Mouse (Mus musculus) limb, embryonic 14.5 days (tissue): ENCODE results near the gene Rdh9. TPM values are rescaled to one million over a fixed set of nuclear protein-coding genes. Genes with fewer than 3 reads are reported as not detected.

Source experiments
- ATAC-seq: fragments of 200-750 bp; cut with Nextera tagmentation; 2 replicates; pipeline ENCODE4 v1.8.0; 2017; ENCODE audit warnings: low read depth, moderate number of reproducible peaks, moderate TSS enrichment; ENCODE audit not compliant: low FRiP score
- DNase-seq: peaks from one replicate; pipeline ENCODE4 v3.0.0-alpha.2; 2015; ENCODE audit warnings: low spot score
- H3K27ac ChIP-seq: fragments of 300-500 bp; sonication (generic); replicated peaks from 2 replicates; pipeline ENCODE4 v1.5.1; 2014; ENCODE audit warnings: low read depth, mild to moderate bottlenecking, low read length, moderate library complexity, mixed read lengths
- H3K27me3 ChIP-seq: fragments of 300-500 bp; sonication (generic); 2 replicates; pipeline ENCODE4 v1.6.1; 2014; ENCODE audit warnings: low read length, mixed read lengths; ENCODE audit not compliant: control insufficient read depth, insufficient read depth
- H3K36me3 ChIP-seq: fragments of 300-500 bp; sonication (generic); 2 replicates; pipeline ENCODE4 v1.6.1; 2014; ENCODE audit warnings: mild to moderate bottlenecking, low read length, moderate library complexity, mixed read lengths; ENCODE audit not compliant: control insufficient read depth, insufficient read depth
- H3K4me1 ChIP-seq: fragments of 300-500 bp; sonication (generic); 2 replicates; pipeline ENCODE4 v1.6.1; 2014; ENCODE audit warnings: antibody characterized with exemption, low read length, mixed read lengths; ENCODE audit not compliant: control insufficient read depth, insufficient read depth
- H3K4me2 ChIP-seq: fragments of 300-500 bp; sonication (generic); replicated peaks from 2 replicates; pipeline ENCODE4 v1.6.1; 2014; ENCODE audit warnings: low read depth, mild to moderate bottlenecking, low read length, moderate library complexity; ENCODE audit not compliant: severe bottlenecking
- H3K4me3 ChIP-seq: fragments of 300-500 bp; sonication (generic); replicated peaks from 2 replicates; pipeline ENCODE4 v1.5.1; 2014; ENCODE audit warnings: low read length
- H3K9ac ChIP-seq: fragments of 300-500 bp; sonication (generic); 2 replicates; pipeline ENCODE4 v1.6.1; 2014; ENCODE audit warnings: mild to moderate bottlenecking, low read depth, low read length, moderate library complexity; ENCODE audit not compliant: severe bottlenecking
- H3K9me3 ChIP-seq: fragments of 300-500 bp; sonication (generic); 2 replicates; pipeline ENCODE4 v1.6.1; 2016; ENCODE audit warnings: low read length; ENCODE audit not compliant: control insufficient read depth
- POLR2A ChIP-seq: fragments of 200-500 bp; IDR thresholded peaks from 2 replicates; pipeline ENCODE4 v1.8.0; 2012; ENCODE audit warnings: inconsistent platforms, mild to moderate bottlenecking, moderate library complexity, borderline replicate concordance; ENCODE audit not compliant: insufficient read depth, insufficient read length; ENCODE audit errors: extremely low read depth
- WGBS: fragments of 180-500 bp; shearing (Covaris S2); extraction: QIAGEN DNeasy Blood & Tissue Kit; methylation state at CpG from one replicate; pipeline ENCODE4 v1.1.7; 2014; 5-methylcytosine and 5-hydroxymethylcytosine counted together
- polyA plus RNA-seq, 2 experiments: library from polyadenylated mRNA; depleted of rRNA in 1 of 2; stranded (reverse) in 1 of 2; unstranded in 1 of 2; fragments of >200 nt; fragmentation: Nextera tagmentation in 1 of 2; extraction: Ambion mirVana in 1 of 2; gene quantifications; 2 replicates each; pipeline versions ENCODE4 v1.2.1 to v1.2.3; 2012 to 2014

Rdh9 gene
- polyA plus RNA-seq, 2 experiments = 0.33 TPM; not detected in 1

DNA sequence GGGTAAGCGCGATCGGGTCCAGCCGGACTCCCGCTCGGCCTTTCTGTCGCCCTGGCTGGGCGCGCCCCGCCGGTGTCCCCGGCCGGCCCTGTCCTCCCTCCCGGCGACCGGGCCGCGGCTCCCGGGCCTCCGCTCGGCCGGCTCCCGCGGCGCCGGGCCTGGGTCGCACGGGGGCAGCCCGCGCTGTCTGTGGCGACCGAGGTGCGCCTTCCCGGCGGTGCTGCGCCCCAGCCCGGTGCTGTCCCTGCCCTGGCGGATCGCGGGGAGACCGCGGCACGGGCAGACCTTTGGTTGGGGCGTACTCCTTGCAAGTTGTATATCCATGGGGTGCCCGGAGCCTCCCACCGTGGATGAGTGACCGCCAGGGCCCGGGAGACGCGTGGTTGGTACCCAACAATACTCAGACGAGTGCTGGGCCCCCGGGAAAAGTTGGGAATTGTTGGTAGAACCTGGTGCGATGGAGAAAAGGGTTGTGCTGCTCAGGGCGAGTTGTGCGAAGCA is 36.5 kb upstream of the Rdh9 start:
- Histone ChIP-seq H3K27me3 (no peaks in the 10 kb centered on the region), H3K36me3 (peaks cover 33% of the 10 kb centered on the region), H3K4me1 (peaks cover 10% of the 10 kb centered on the region), H3K4me3 (peak overlapping the region; percentile 90), H3K9ac (peak overlapping the region; percentile 98), H3K27ac (peak overlapping the region; percentile 79), H3K9me3 (no peaks in the 10 kb centered on the region), H3K4me2 (peak overlapping the region; percentile 78)
- peak; percentile 36 for ATAC-seq
- DNase-seq = no peak
- under 1% methylated on average over 22 of the region's 55 CpGs for WGBS
- TF ChIP-seq POLR2A = no peak

DNA sequence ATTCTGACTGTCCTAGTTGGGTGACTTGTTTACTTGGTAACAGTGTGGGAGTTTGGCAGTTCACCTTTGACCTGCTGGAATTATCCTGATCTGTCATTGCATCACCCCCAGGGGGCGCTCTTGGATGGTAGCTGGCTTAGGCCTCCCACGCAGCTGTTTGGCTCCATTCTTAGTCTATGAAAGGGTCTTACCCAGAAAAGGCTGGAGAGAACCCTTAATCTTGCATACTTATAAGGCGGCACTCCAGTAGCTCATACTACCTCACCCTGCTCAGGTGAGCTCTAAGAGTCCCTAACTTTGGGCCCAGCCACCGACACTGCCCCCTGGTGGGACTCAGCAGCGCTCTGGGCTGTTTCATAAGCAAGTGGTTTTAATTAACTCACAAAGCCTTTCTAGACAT is 31.5 kb upstream of the Rdh9 start:
- DNase-seq (peak; percentile 58), ATAC-seq (no peak)
- TF ChIP-seq POLR2A = no peak
- 62% methylated on average over 5 of the region's 5 CpGs for WGBS
- Histone ChIP-seq H3K9ac (no peak overlapping the region), H3K27me3 (no peaks in the 10 kb centered on the region), H3K9me3 (no peaks in the 10 kb centered on the region), H3K4me3 (no peak overlapping the region), H3K36me3 (peaks cover 65% of the 10 kb centered on the region), H3K4me1 (peaks cover 13% of the 10 kb centered on the region), H3K27ac (no peak overlapping the region), H3K4me2 (no peak overlapping the region)

DNA sequence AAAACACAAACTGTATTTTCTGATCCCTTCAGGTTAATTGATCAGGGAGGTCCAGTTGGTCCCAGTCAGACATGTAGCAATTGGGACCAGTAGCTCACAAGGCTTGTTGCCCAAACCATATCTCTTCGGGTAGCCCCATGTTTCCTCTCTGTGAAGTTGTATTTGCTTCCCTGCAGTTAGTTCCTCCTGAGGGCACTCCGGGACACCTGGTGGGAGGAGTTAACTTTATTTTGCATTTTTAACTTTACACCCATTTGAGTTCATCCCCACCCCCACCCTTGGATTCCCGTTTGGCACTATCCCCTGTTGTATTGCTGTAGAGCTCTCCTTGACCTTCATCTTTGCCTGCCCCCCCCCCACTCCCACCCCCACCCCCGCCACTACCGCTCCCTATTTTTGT is 30.3 kb upstream of the Rdh9 start:
- 77% methylated on average over 5 of the region's 5 CpGs for WGBS
- no peak for TF ChIP-seq POLR2A
- DNase-seq = no peak
- Histone ChIP-seq H3K36me3 (peaks cover 65% of the 10 kb centered on the region), H3K4me2 (no peak overlapping the region), H3K4me1 (peaks cover 6% of the 10 kb centered on the region; the same call in 1 of the 2 replicates), H3K4me3 (no peak overlapping the region), H3K9me3 (no peaks in the 10 kb centered on the region), H3K27me3 (no peaks in the 10 kb centered on the region), H3K27ac (no peak overlapping the region), H3K9ac (no peak overlapping the region)
- ATAC-seq = no peak

DNA sequence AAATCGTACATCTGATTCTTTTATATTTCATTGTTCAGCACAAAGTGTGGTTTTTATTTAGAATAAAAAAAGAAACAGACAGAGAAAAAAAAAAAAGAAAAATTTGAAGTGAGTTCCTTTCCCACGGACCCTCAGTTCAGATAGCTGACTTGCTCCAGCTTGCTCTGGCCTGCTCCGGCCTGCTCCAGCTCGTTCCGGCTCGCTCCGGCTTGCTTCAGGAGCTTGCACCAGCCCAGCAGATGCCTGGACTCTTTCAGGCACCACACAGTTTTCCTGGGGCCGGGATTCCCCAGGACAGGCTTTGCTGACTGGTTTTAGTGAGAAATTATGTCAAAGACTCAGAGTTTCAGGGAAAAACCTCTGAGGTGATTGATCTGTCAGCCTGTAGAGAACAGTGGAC is 28.9 kb upstream of the Rdh9 start:
- peaks cover 56% of the 10 kb centered on the region for H3K36me3 ChIP-seq
- H3K9ac ChIP-seq = no peak overlapping the region
- no peak overlapping the region for H3K27ac ChIP-seq
- H3K4me2 ChIP-seq = no peak overlapping the region
- no peak for ATAC-seq
- DNase-seq = no peak
- H3K4me3 ChIP-seq = no peak overlapping the region
- 84% methylated on average over 8 of the region's 8 CpGs for WGBS
- H3K9me3 ChIP-seq = no peaks in the 10 kb centered on the region
- no peaks in the 10 kb centered on the region for H3K27me3 ChIP-seq
- TF ChIP-seq POLR2A = no peak
- H3K4me1 ChIP-seq = peaks cover 6% of the 10 kb centered on the region; the same call in 1 of the 2 replicates

DNA sequence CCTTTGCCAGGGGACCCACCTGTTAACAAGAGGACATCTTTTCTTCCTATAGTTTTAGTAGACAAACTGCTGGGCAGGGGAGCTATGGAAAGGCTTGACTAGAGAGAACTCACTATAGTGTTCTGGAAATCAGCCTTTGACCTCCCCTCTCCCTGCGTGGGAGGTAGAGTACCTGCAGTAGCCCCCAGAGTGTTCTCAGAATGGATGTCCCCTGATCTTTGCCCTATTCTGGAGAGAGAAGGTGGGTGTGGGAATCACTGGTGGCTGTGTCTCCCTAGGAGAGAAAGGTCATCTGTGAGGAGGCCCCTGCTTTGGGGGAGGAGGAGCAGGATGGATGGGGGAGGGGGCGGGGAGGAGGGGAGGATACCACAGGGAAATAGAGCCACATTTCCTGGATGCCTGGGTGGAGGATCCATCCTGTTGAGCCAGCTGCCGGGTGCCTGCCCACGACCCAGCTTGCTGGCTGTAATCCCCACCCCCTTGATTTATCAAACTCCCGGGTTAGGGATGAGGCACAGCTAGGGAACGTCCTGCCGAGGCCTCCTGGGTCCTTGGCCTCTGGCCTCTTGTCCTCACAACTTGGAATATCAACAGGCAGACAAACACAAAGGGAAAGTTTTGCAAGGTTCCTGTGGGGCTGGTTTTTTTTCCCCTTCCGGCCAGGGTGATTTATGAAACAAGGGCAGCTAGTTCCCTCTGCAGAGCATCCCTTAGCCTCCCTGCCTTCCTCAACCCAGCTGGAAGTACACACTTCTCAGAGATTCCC is 27.2 kb upstream of the Rdh9 start:
- Histone ChIP-seq H3K4me2 (no peak overlapping the region), H3K4me1 (peaks cover 6% of the 10 kb centered on the region; the same call in 1 of the 2 replicates), H3K36me3 (peaks cover 39% of the 10 kb centered on the region), H3K4me3 (no peak overlapping the region), H3K27me3 (no peaks in the 10 kb centered on the region), H3K9ac (0 out of 2 replicates have a peak overlapping the region, but pooled peaks have one; percentile 25), H3K27ac (no peak overlapping the region), H3K9me3 (no peaks in the 10 kb centered on the region)
- ATAC-seq (no peak), DNase-seq (no peak)
- TF ChIP-seq POLR2A = no peak
- 12% methylated on average over 7 of the region's 8 CpGs for WGBS
